Mouse (Mus musculus): ENCODE results near the gene Pkig.
"Not testable (repeated sequence)": the region's sequence is repeated elsewhere in the genome, so short reads cannot be mapped to it uniquely, and the experiment has no call there.

GRCm38 (mm10) chr2:163621401-163621800 lies 36.8 kb upstream of the Pkig start:
- TF ChIP-seq POLR2A, CTCF (IDR thresholded peaks at IDR 0.05; ENCODE audit: insufficient read depth, low read depth, low read length): not testable (repeated sequence)

Data from olfactory bulb, adult 2 months (tissue).